Mouse (Mus musculus): ENCODE results near the gene Tubb4b.
A peak's percentile ranks its signal among the peaks of the same experiment; 100 is the strongest.

Tubb4b gene

GRCm38 (mm10) chr2:25185625-25186574 lies 38.6 kb downstream of the Tubb4b start:
- DNase-seq (ENCODE audit: low spot score), result no peak

GRCm38 (mm10) chr2:25184496-25184895 lies 40.0 kb downstream of the Tubb4b start:
- DNase-seq (ENCODE audit: low spot score), result no peak

- no peak for DNase-seq (ENCODE audit: low spot score)
These were observed 41.2 kb downstream of the Tubb4b start for GRCm38 (mm10) chr2:25183336-25183735.

- DNase-seq (ENCODE audit: low spot score), result no peak
These were observed 41.8 kb downstream of the Tubb4b start for GRCm38 (mm10) chr2:25182664-25183063.

GRCm38 (mm10) chr2:25181891-25182397 lies 42.6 kb downstream of the Tubb4b start:
- no peak for DNase-seq (ENCODE audit: low spot score)

GRCm38 (mm10) chr2:25180973-25181890 lies 43.3 kb downstream of the Tubb4b start:
- DNase-seq (ENCODE audit: low spot score), result no peak

- no peak for DNase-seq (ENCODE audit: low spot score)
These were observed 44.0 kb downstream of the Tubb4b start, which contains the start of gene Nrarp for GRCm38 (mm10) chr2:25180478-25180903. Nrarp (plus strand) TSS chr2:25180758.

GRCm38 (mm10) chr2:25179566-25180217 lies 44.8 kb downstream of the Tubb4b start:
- DNase-seq (ENCODE audit: low spot score), result no peak

GRCm38 (mm10) chr2:25178285-25178972 lies 46.1 kb downstream of the Tubb4b start:
- no peak for DNase-seq (ENCODE audit: low spot score)

- DNase-seq (ENCODE audit: low spot score), result no peak
These were observed 46.8 kb downstream of the Tubb4b start for GRCm38 (mm10) chr2:25177685-25178084.

- DNase-seq (ENCODE audit: low spot score), result no peak
These were observed 47.4 kb downstream of the Tubb4b start for GRCm38 (mm10) chr2:25177076-25177475.

GRCm38 (mm10) chr2:25176573-25176972 lies 47.9 kb downstream of the Tubb4b start:
- DNase-seq (ENCODE audit: low spot score), result no peak

GRCm38 (mm10) chr2:25175690-25176078 lies 48.8 kb downstream of the Tubb4b start:
- no peak for DNase-seq (ENCODE audit: low spot score)

GRCm38 (mm10) chr2:25174866-25175689 lies 49.4 kb downstream of the Tubb4b start:
- DNase-seq (ENCODE audit: low spot score), result no peak

GRCm38 (mm10) chr2:25173821-25174220 lies 50.7 kb downstream of the Tubb4b start:
- no peak for DNase-seq (ENCODE audit: low spot score)

GRCm38 (mm10) chr2:25172629-25173028 lies 51.9 kb downstream of the Tubb4b start:
- DNase-seq (ENCODE audit: low spot score), result peak; percentile 73
